ENCODE assay signal across 12 mouse cellular contexts in genomic region chr2:78960288-78960687, GRCm38 (mm10).
A peak's percentile ranks its signal among the peaks of the same experiment; 100 is the strongest.
DNase-seq lines count a peak whose midpoint lies in the region; ATAC-seq lines count a peak whose summit lies in the region.
"Had no signal": no experiment of that assay in that cellular context is flagged by ENCODE, and none has a peak within 500 bp of the region (broad histone marks: within the 10 kb centered on the region; RNA-seq: fewer than 3 reads in every experiment).

No protein-coding gene starts in this region.

- H3K27me3 ChIP-seq in forebrain, embryonic 15.5 days: no peaks in the 10 kb centered on the region
- H3K27me3 ChIP-seq in forebrain, embryonic 10.5 days (ENCODE audit: poor library complexity, severe bottlenecking): no peaks in the 10 kb centered on the region
- H3K27me3 ChIP-seq: neural tube, embryonic 12.5 days had no signal

- H3K4me1 ChIP-seq in forebrain, embryonic 15.5 days: peaks cover 28% of the 10 kb centered on the region
- peaks cover 13% of the 10 kb centered on the region for H3K4me1 ChIP-seq in forebrain, embryonic 10.5 days

- 77% methylated on average over 5 of the region's 5 CpGs for WGBS in forebrain, embryonic 15.5 days
- 95% methylated on average over 5 of the region's 5 CpGs for WGBS in forebrain, embryonic 10.5 days

- no peaks in the 10 kb centered on the region for H3K9me3 ChIP-seq in forebrain, embryonic 15.5 days
- no peaks in the 10 kb centered on the region for H3K9me3 ChIP-seq in forebrain, embryonic 10.5 days
- H3K9me3 ChIP-seq: midbrain, embryonic 10.5 days; neural tube, embryonic 12.5 days had no signal

- no peak overlapping the region for H3K4me2 ChIP-seq in forebrain, embryonic 15.5 days (replicated peaks)
- H3K4me2 ChIP-seq: neural tube, embryonic 12.5 days had no signal

- H3K4me3 ChIP-seq in forebrain, embryonic 15.5 days: no peak overlapping the region
- H3K4me3 ChIP-seq in forebrain, embryonic 10.5 days: no peak overlapping the region
- H3K4me3 ChIP-seq: midbrain, embryonic 10.5 days; neural tube, embryonic 12.5 days had no signal

- ATAC-seq in forebrain, embryonic 15.5 days (replicated peaks): 0 out of 2 replicates have a peak, but pooled peaks have one; percentile 38

- H3K9ac ChIP-seq in forebrain, embryonic 15.5 days (replicated peaks): no peak overlapping the region
- H3K9ac ChIP-seq: neural tube, embryonic 12.5 days had no signal

- no peak for DNase-seq in forebrain, embryonic 10.5 days (ENCODE audit: extremely low spot score, low spot score)
- DNase-seq in retina, embryonic 14.5 days (ENCODE audit: low spot score): peak; percentile 28
- no peak for DNase-seq in retina, postnatal 1 day
- peak; percentile 60 for DNase-seq in induced T-regulatory cell, adult 2 months (ENCODE audit: low read depth)
- peak; percentile 40 for DNase-seq in thymus, postnatal 25 days
- DNase-seq in adrenal gland, adult 2 months: no peak
- DNase-seq in spleen, postnatal 4 days (ENCODE audit: low spot score in 2 of 2): no peak
- DNase-seq: heart, adult 11 months; lung, adult 18-20 months had no signal

- H3K36me3 ChIP-seq in forebrain, embryonic 15.5 days: no peaks in the 10 kb centered on the region
- H3K36me3 ChIP-seq in forebrain, embryonic 10.5 days (replicated peaks): no peaks in the 10 kb centered on the region
- H3K36me3 ChIP-seq: midbrain, embryonic 10.5 days; neural tube, embryonic 12.5 days had no signal

- no peak overlapping the region for H3K27ac ChIP-seq in forebrain, embryonic 15.5 days (replicated peaks)
- H3K27ac ChIP-seq in forebrain, embryonic 10.5 days: no peak overlapping the region
- H3K27ac ChIP-seq: midbrain, embryonic 10.5 days; neural tube, embryonic 12.5 days had no signal

Comparison
In these comparisons a context has a peak if more than half of its experiments do, and no peak if none do; other contexts are left out.
1. DNase-seq: peak in retina, embryonic 14.5 days (single experiment), induced T-regulatory cell, adult 2 months (single experiment) and thymus, postnatal 25 days (single experiment); none in forebrain, embryonic 10.5 days (single experiment), retina, postnatal 1 day (single experiment), adrenal gland, adult 2 months (single experiment) and spleen, postnatal 4 days (0 of 2).